Mouse (Mus musculus) lung, adult 18-20 months (tissue): ENCODE results near the gene Impg1.

Experiments
- DNase-seq, 2 experiments: peaks; one replicate each; pipeline ENCODE4 v3.0.0; 2022; ENCODE audit warnings: mixed read lengths in 2 of 2

Gene Impg1

GRCm38 (mm10) chr9:80277770-80278169 lies 187.5 kb downstream of the Impg1 start:
- no peak for DNase-seq

GRCm38 (mm10) chr9:80277157-80277556 lies 188.1 kb downstream of the Impg1 start:
- DNase-seq: no peak

- no peak for DNase-seq
These were observed 189.5 kb downstream of the Impg1 start for GRCm38 (mm10) chr9:80275772-80276134.

GRCm38 (mm10) chr9:80275053-80275771 lies 190.1 kb downstream of the Impg1 start:
- no peak for DNase-seq

GRCm38 (mm10) chr9:80272951-80273350 lies 192.3 kb downstream of the Impg1 start:
- DNase-seq: no peak

- DNase-seq: no peak
These were observed 195.7 kb downstream of the Impg1 start for GRCm38 (mm10) chr9:80269596-80269995.

DNA sequence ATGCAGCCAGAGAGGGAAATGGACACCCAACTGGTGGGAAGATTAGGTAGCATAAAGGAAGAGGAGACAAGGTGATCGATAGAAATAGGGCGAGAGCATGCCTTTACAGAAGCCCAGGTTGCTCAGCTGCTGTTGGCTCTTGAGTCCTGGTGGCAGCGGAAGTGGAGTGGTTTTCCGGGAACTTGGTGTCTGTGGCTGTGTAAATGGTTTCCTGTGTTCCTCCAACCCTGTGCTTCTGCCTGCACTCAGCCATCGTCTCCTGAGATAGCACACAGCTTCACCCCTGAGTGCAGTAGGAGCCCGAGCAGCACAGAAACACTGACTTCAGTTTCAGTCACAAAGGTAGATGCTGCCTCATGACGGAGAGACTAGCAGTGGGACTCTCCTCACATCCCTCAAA lies 198.8 kb downstream of the Impg1 start:
- DNase-seq: no peak

- DNase-seq: no peak
These were observed 199.2 kb downstream of the Impg1 start for GRCm38 (mm10) chr9:80266086-80266485.
